Mouse (Mus musculus): ENCODE data around the gene Klhdc7b.

GRCm38 (mm10) chr15:89379429-89379828 is 5.3 kb upstream of the Klhdc7b start:
- TF ChIP-seq MAX (IDR thresholded peaks at IDR 0.05; ENCODE audit: low read depth) (no peak), POLR2AphosphoS2 (IDR thresholded peaks at IDR 0.05; ENCODE audit: insufficient read length, low read depth) (no peak), SRF (IDR thresholded peaks at IDR 0.05; ENCODE audit: control insufficient read depth, insufficient read length, low read depth) (no peak)

Data from myocyte (in vitro differentiated cells).